Mouse (Mus musculus): Measurements from ENCODE around the gene Flad1. TPM values are rescaled to one million over a fixed set of nuclear protein-coding genes. Genes with fewer than 3 reads are reported as not detected.

Gene Flad1
- total RNA-seq, 2 experiments from 2014 or later: 36.7 to 43.6 TPM

GRCm38 (mm10) chr3:89386438-89387420 lies 24.9 kb downstream of the Flad1 start:
- intact Hi-C loops (cut with DNase I): no loop called here
- DNase-seq: no peak

GRCm38 (mm10) chr3:89385451-89385850 lies 26.2 kb downstream of the Flad1 start:
- intact Hi-C loops (cut with DNase I): no loop called here
- no peak for DNase-seq

- DNase-seq: no peak
- intact Hi-C loops (cut with DNase I): no loop called here
Measured at GRCm38 (mm10) chr3:89384331-89385076, 27.2 kb downstream of the Flad1 start.

GRCm38 (mm10) chr3:89383651-89384255 lies 27.9 kb downstream of the Flad1 start:
- DNase-seq: no peak
- intact Hi-C loops (cut with DNase I): no loop called here

GRCm38 (mm10) chr3:89382950-89383349 lies 28.7 kb downstream of the Flad1 start:
- DNase-seq: no peak
- intact Hi-C loops (cut with DNase I): no loop called here

GRCm38 (mm10) chr3:89382033-89382882 lies 29.4 kb downstream of the Flad1 start:
- intact Hi-C loops (cut with DNase I): no loop called here

GRCm38 (mm10) chr3:89381233-89381632 lies 30.4 kb downstream of the Flad1 start:
- intact Hi-C loops (cut with DNase I): no loop called here

More at GRCm38 (mm10) chr3:89382033-89382882, 29.4 kb downstream of the Flad1 start:
- no peak for DNase-seq

GRCm38 (mm10) chr3:89380711-89381110 lies 31.0 kb downstream of the Flad1 start:
- DNase-seq: no peak
- intact Hi-C loops (cut with DNase I): no loop called here

More at GRCm38 (mm10) chr3:89381233-89381632, 30.4 kb downstream of the Flad1 start:
- no peak for DNase-seq

GRCm38 (mm10) chr3:89380291-89380690 lies 31.4 kb downstream of the Flad1 start:
- no peak for DNase-seq
- intact Hi-C loops (cut with DNase I): no loop called here

- intact Hi-C loops (cut with DNase I): loop anchor here (5.0 kb wide), 1 partner anchor 108 kb away; no protein-coding TSS in a partner anchor
- DNase-seq: no peak
Measured at GRCm38 (mm10) chr3:89379388-89380131, 32.1 kb downstream of the Flad1 start.

GRCm38 (mm10) chr3:89378394-89379067 lies 33.1 kb downstream of the Flad1 start:
- DNase-seq: peak; percentile 77 to 81
- intact Hi-C loops (cut with DNase I): loop anchor here (5.0 kb wide), 1 partner anchor 109 kb away; no protein-coding TSS in a partner anchor

- intact Hi-C loops (cut with DNase I): loop anchor here (5.0 kb wide), 1 partner anchor 109 kb away; no protein-coding TSS in a partner anchor
- DNase-seq: no peak
Measured at GRCm38 (mm10) chr3:89377831-89378230, 33.8 kb downstream of the Flad1 start.

GRCm38 (mm10) chr3:89373581-89374231 lies 38.0 kb downstream of the Flad1 start:
- intact Hi-C loops (cut with DNase I): no loop called here
- no peak for DNase-seq

GRCm38 (mm10) chr3:89367338-89367737 lies 44.3 kb downstream of the Flad1 start:
- intact Hi-C loops (cut with DNase I): loop anchor here (10.0 kb wide), 1 partner anchor 327 kb away; no protein-coding TSS in a partner anchor
- no peak for DNase-seq

- DNase-seq: no peak
- intact Hi-C loops (cut with DNase I): loop anchor here (10.0 kb wide), 1 partner anchor 329 kb away; no protein-coding TSS in a partner anchor
Measured at GRCm38 (mm10) chr3:89365486-89366414, 45.9 kb downstream of the Flad1 start.

- DNase-seq: no peak
- intact Hi-C loops (cut with DNase I): loop anchor here (10.0 kb wide), 1 partner anchor 330 kb away; no protein-coding TSS in a partner anchor
Measured at GRCm38 (mm10) chr3:89365153-89365485, 46.6 kb downstream of the Flad1 start, which contains the start of gene Dcst1. TSS of gene Dcst1 (minus strand) at chr3:89365253.

GRCm38 (mm10) chr3:89364631-89365030 lies 47.0 kb downstream of the Flad1 start:
- DNase-seq: no peak
- intact Hi-C loops (cut with DNase I): loop anchor here (10.0 kb wide), 1 partner anchor 330 kb away; no protein-coding TSS in a partner anchor

Measured in gastrocnemius, postnatal 36 days (tissue).